Mouse (Mus musculus): ENCODE measurements at regions not wholly inside any gene's neighbourhood (a gene's known extent, or its start where the extent isn't known, plus 50 kb on each side); places are given as distances from the start of the nearest gene placed in this dataset.
A peak's percentile ranks its signal among the peaks of the same experiment; 100 is the strongest.

DNA sequence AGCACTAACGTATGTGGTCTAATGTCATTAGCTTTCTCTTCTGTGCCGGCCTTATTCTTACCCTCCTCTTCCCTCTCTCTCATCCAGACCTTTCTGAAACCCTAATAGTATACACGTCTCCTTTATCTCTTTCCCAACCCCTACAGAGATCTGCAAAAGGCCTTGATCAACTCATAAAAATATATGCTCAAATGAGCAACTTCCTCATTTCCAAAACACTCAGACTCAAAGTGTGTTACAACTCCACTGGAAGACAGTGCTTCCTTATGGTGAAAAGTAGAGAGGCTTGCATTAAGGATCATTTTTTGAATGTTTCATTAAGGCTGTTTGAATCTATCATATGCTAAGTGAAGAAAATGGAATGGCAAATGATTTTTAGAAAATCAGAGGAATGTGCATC, 1060.1 kb upstream of the Slc10a2 start:
- Histone ChIP-seq H3K36me3 (ENCODE audit: control insufficient read depth, insufficient read depth, low read length) (no peaks in the 10 kb centered on the region), H3K9me3 (ENCODE audit: control insufficient read depth, low read length) (no peaks in the 10 kb centered on the region), H3K27me3 (ENCODE audit: control insufficient read depth, insufficient read depth, low read depth, low read length) (no peaks in the 10 kb centered on the region), H3K4me2 (ENCODE audit: low read depth, low read length) (no peak overlapping the region), H3K4me3 (ENCODE audit: low read length) (no peak overlapping the region), H3K27ac (ENCODE audit: low read length) (no peak overlapping the region), H3K9ac (ENCODE audit: low read length) (no peak overlapping the region), H3K4me1 (replicated peaks; ENCODE audit: control insufficient read depth, insufficient read depth, low read length) (no peaks in the 10 kb centered on the region)
- WGBS: 60% methylated on average over 3 of the region's 3 CpGs
- ATAC-seq (ENCODE audit: low read depth): no peak

DNA sequence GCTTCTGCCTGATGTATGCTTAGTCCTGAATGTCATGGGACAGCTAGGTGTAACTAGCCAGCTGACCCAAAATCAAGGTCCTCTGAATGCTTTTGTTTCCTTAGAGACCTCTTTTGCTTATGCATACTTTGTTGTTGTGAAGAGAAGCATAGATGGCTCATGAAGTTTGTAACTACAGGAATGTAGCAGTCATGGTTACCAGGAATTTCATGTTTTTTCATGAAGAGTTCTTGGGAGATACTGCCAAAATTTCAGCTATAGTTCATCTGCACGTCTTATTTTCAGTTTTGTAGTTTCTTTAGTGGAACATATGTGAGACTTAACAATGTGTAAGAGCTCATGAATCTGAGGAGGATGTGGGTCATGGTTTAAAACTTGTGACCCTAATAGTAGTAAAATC, 1059.6 kb upstream of the Slc10a2 start:
- Histone ChIP-seq H3K27me3 (ENCODE audit: control insufficient read depth, insufficient read depth, low read depth, low read length) (no peaks in the 10 kb centered on the region), H3K36me3 (ENCODE audit: control insufficient read depth, insufficient read depth, low read length) (no peaks in the 10 kb centered on the region), H3K4me2 (ENCODE audit: low read depth, low read length) (no peak overlapping the region), H3K27ac (ENCODE audit: low read length) (no peak overlapping the region), H3K4me3 (ENCODE audit: low read length) (no peak overlapping the region), H3K4me1 (replicated peaks; ENCODE audit: control insufficient read depth, insufficient read depth, low read length) (no peaks in the 10 kb centered on the region), H3K9me3 (ENCODE audit: control insufficient read depth, low read length) (no peaks in the 10 kb centered on the region), H3K9ac (ENCODE audit: low read length) (no peak overlapping the region)
- 28% methylated on average over 1 of the region's 1 CpGs for WGBS
- no peak for ATAC-seq (ENCODE audit: low read depth)

DNA sequence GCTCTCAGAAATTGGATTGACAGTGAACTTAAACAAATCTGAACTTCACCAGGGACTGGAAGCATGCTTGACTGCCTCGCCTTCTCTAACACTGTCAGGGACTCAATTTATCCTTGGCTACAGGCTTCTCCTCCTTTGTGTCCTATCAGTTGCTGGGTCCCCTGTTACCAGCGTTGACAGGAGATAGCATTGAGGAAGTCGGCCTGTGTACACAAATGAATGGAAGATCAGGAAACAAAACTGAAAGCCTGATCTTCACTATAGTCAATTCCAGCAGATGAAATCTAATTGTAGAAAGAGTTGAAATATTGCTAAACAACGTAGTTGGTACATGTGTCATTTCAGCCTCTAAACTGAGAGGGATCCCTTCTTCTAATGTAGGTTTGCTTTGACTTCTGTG, 1039.4 kb upstream of the Slc10a2 start:
- Histone ChIP-seq H3K4me3 (ENCODE audit: low read length) (no peak overlapping the region), H3K4me2 (ENCODE audit: low read depth, low read length) (no peak overlapping the region), H3K9ac (ENCODE audit: low read length) (no peak overlapping the region), H3K4me1 (replicated peaks; ENCODE audit: control insufficient read depth, insufficient read depth, low read length) (no peaks in the 10 kb centered on the region), H3K27ac (ENCODE audit: low read length) (no peak overlapping the region), H3K9me3 (ENCODE audit: control insufficient read depth, low read length) (no peaks in the 10 kb centered on the region), H3K27me3 (ENCODE audit: control insufficient read depth, insufficient read depth, low read depth, low read length) (no peaks in the 10 kb centered on the region), H3K36me3 (ENCODE audit: control insufficient read depth, insufficient read depth, low read length) (no peaks in the 10 kb centered on the region)
- no peak for ATAC-seq (ENCODE audit: low read depth)
- WGBS: 57% methylated on average over 4 of the region's 4 CpGs

DNA sequence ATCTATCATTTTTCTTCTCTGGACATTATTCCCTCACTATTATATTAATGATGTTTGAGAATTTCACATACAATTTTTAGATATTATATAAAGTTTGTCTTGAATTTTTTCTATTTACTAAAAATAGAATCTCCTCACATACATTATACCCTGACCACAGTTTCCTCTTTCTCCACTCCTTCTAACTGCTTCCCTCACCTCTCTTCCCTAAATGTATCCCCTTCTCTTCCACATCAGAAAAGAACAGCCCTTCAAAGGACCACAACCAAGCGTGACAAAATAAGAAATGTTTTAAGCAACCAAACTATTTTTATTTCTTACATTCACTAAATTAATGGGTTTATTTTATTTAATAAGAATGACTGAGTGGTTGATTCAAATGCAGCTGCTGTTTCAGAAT, 1034.9 kb upstream of the Slc10a2 start:
- no peaks in the 10 kb centered on the region for H3K9me3 ChIP-seq (ENCODE audit: control insufficient read depth, low read length)
- 70% methylated on average over 1 of the region's 1 CpGs for WGBS
- H3K9ac ChIP-seq (ENCODE audit: low read length): no peak overlapping the region
- no peak overlapping the region for H3K4me3 ChIP-seq (ENCODE audit: low read length)
- no peak overlapping the region for H3K4me2 ChIP-seq (ENCODE audit: low read depth, low read length)
- no peaks in the 10 kb centered on the region for H3K4me1 ChIP-seq (replicated peaks; ENCODE audit: control insufficient read depth, insufficient read depth, low read length)
- H3K27me3 ChIP-seq (ENCODE audit: control insufficient read depth, insufficient read depth, low read depth, low read length): no peaks in the 10 kb centered on the region
- no peak overlapping the region for H3K27ac ChIP-seq (ENCODE audit: low read length)
- H3K36me3 ChIP-seq (ENCODE audit: control insufficient read depth, insufficient read depth, low read length): no peaks in the 10 kb centered on the region
- no peak for ATAC-seq (ENCODE audit: low read depth)

DNA sequence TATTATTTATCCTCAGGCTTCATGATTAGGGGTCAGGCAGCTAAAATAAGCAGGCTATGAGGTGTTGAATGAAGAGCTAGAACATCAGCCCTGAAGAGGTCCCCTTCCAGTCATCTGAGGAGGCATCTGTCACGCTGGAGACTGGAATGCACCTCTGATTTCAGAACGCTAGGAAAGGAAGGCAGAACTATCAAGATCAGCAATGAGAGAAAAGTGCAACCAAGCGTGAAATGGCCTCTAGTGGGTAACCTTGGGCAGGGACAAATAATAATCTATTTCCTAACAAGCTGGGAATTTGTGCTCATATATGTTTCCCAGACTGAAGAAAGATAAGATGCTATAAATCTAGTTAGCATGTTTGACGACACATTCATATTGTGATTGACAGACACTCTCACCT, 1034.0 kb upstream of the Slc10a2 start:
- WGBS: 30% methylated on average over 4 of the region's 4 CpGs
- no peaks in the 10 kb centered on the region for H3K36me3 ChIP-seq (ENCODE audit: control insufficient read depth, insufficient read depth, low read length)
- H3K27me3 ChIP-seq (ENCODE audit: control insufficient read depth, insufficient read depth, low read depth, low read length): no peaks in the 10 kb centered on the region
- no peak overlapping the region for H3K9ac ChIP-seq (ENCODE audit: low read length)
- H3K4me1 ChIP-seq (replicated peaks; ENCODE audit: control insufficient read depth, insufficient read depth, low read length): no peaks in the 10 kb centered on the region
- ATAC-seq (ENCODE audit: low read depth): no peak
- no peak overlapping the region for H3K4me2 ChIP-seq (ENCODE audit: low read depth, low read length)
- H3K9me3 ChIP-seq (ENCODE audit: control insufficient read depth, low read length): no peaks in the 10 kb centered on the region
- H3K4me3 ChIP-seq (ENCODE audit: low read length): no peak overlapping the region
- H3K27ac ChIP-seq (ENCODE audit: low read length): no peak overlapping the region

DNA sequence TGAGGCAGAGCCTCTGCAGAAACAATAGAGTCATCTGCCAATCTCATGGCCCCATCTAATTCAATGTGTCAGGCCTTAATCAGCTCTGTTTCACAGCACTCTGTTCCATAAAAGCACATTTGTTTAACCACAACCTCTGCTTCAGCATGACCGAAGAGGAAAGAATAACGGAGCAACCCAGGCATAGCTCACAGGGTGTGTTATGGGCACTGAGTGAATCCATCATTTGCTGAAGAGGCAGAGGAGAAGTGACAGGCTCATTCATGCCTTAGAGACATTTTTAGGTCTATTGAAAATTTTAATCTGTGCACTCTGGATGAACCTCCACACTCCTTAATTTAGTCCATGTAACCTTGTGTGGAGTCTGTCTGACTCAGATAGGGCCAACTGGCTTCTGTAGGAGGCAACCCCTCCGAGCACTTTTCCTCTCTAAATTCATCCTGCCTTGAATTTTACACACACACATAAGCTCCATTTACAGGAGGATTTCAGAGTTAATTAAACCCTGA, 1027.1 kb upstream of the Slc10a2 start:
- WGBS: 76% methylated on average over 3 of the region's 3 CpGs
- Histone ChIP-seq H3K27ac (ENCODE audit: low read length) (no peak overlapping the region), H3K9me3 (ENCODE audit: control insufficient read depth, low read length) (no peaks in the 10 kb centered on the region), H3K9ac (ENCODE audit: low read length) (no peak overlapping the region), H3K4me1 (replicated peaks; ENCODE audit: control insufficient read depth, insufficient read depth, low read length) (no peaks in the 10 kb centered on the region), H3K27me3 (ENCODE audit: control insufficient read depth, insufficient read depth, low read depth, low read length) (no peaks in the 10 kb centered on the region), H3K4me2 (ENCODE audit: low read depth, low read length) (no peak overlapping the region), H3K4me3 (ENCODE audit: low read length) (no peak overlapping the region), H3K36me3 (ENCODE audit: control insufficient read depth, insufficient read depth, low read length) (no peaks in the 10 kb centered on the region)
- ATAC-seq (ENCODE audit: low read depth): no peak

DNA sequence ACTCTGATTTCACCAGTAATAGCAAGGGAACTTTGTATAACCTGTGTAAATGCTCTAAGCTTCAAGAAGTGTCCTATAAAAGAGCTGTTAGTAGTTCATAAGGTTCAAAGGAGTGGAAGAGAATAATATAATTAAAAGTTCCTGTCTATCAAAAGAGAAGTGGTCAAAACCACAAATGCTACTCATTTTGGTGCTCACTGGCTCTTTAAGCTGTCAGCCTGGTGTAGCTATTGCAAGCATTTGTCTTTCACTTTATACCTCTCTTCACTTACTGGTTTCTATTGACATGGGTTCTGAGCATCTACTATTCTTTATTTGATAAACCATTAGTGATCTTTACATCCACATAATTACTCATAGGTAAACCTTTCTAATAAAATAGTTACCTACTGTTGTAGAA, 1020.1 kb upstream of the Slc10a2 start:
- Histone ChIP-seq H3K27me3 (ENCODE audit: control insufficient read depth, insufficient read depth, low read depth, low read length) (no peaks in the 10 kb centered on the region), H3K4me1 (replicated peaks; ENCODE audit: control insufficient read depth, insufficient read depth, low read length) (no peaks in the 10 kb centered on the region), H3K9me3 (ENCODE audit: control insufficient read depth, low read length) (no peaks in the 10 kb centered on the region), H3K4me2 (ENCODE audit: low read depth, low read length) (no peak overlapping the region), H3K36me3 (ENCODE audit: control insufficient read depth, insufficient read depth, low read length) (no peaks in the 10 kb centered on the region), H3K27ac (ENCODE audit: low read length) (no peak overlapping the region), H3K9ac (ENCODE audit: low read length) (no peak overlapping the region), H3K4me3 (ENCODE audit: low read length) (no peak overlapping the region)
- no peak for ATAC-seq (ENCODE audit: low read depth)

DNA sequence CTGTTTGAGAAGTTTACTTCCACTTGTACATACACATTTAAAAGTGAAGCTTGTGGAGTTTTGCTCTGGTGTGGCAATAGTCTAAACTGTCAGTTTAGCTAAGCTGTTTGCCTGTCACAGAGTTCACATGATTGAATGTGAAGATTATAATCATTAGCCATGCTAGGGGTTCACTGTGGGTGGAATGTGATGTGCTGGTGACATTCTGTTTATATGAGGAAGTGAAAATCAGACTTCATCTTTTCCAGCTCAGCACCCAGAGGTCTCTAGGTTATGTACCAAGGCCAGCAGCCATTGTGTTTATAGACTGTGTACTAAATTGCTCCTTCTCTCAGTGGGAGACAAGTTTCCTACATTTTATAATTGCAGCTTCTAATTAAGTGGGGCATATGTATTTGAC, 1014.4 kb upstream of the Slc10a2 start:
- Histone ChIP-seq H3K4me3 (ENCODE audit: low read length) (no peak overlapping the region), H3K27ac (ENCODE audit: low read length) (no peak overlapping the region), H3K4me1 (replicated peaks; ENCODE audit: control insufficient read depth, insufficient read depth, low read length) (no peaks in the 10 kb centered on the region), H3K9ac (ENCODE audit: low read length) (no peak overlapping the region), H3K27me3 (ENCODE audit: control insufficient read depth, insufficient read depth, low read depth, low read length) (no peaks in the 10 kb centered on the region), H3K4me2 (ENCODE audit: low read depth, low read length) (no peak overlapping the region), H3K9me3 (ENCODE audit: control insufficient read depth, low read length) (no peaks in the 10 kb centered on the region), H3K36me3 (ENCODE audit: control insufficient read depth, insufficient read depth, low read length) (no peaks in the 10 kb centered on the region)
- peak; percentile 85 for ATAC-seq (ENCODE audit: low read depth)

DNA sequence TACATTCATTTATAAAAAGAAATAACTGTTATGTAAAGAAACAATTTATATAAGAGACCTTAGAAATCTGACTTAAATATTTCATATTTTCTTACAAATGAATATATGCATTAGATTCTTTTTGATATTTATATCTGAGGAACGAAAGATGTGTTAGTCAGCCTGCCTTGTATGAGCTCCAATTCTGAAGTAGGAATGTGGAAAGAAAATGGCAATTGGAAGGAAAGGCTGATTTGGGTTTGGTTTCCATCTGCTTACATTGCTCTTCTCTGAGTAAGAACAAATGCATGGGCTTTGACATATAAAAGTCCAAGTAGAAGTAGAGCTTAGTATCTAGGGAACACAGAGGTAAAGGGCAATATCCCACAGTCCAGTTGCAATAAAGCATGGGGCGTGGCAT, 1006.2 kb upstream of the Slc10a2 start:
- H3K4me3 ChIP-seq (ENCODE audit: low read length): no peak overlapping the region
- WGBS: 69% methylated on average over 2 of the region's 2 CpGs
- H3K27me3 ChIP-seq (ENCODE audit: control insufficient read depth, insufficient read depth, low read depth, low read length): no peaks in the 10 kb centered on the region
- no peak for ATAC-seq (ENCODE audit: low read depth)
- H3K9me3 ChIP-seq (ENCODE audit: control insufficient read depth, low read length): no peaks in the 10 kb centered on the region
- H3K4me2 ChIP-seq (ENCODE audit: low read depth, low read length): no peak overlapping the region
- no peak overlapping the region for H3K27ac ChIP-seq (ENCODE audit: low read length)
- H3K9ac ChIP-seq (ENCODE audit: low read length): no peak overlapping the region
- H3K36me3 ChIP-seq (ENCODE audit: control insufficient read depth, insufficient read depth, low read length): no peaks in the 10 kb centered on the region
- H3K4me1 ChIP-seq (replicated peaks; ENCODE audit: control insufficient read depth, insufficient read depth, low read length): no peaks in the 10 kb centered on the region

DNA sequence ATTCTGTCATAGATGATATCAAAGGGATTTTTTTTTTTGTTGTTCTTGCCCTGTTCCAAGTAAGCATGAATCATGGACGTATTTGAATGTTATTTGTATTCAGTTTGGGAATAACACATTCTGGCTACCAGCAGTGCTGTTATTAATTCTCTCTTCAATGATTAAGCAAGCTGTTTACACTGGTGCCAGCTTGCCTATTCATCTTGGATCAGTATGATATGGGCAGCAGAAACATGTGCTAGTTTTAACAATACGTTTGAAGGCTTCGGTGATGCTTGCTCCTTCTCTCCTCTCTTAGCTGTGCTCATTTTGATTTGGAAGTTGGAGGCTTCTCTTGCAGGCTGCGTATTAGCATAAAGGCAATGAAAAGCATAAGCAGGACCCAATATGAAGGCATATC, 984.9 kb upstream of the Slc10a2 start:
- 90% methylated on average over 4 of the region's 4 CpGs for WGBS
- ATAC-seq (ENCODE audit: low read depth): no peak
- no peak overlapping the region for H3K4me2 ChIP-seq (ENCODE audit: low read depth, low read length)
- no peaks in the 10 kb centered on the region for H3K4me1 ChIP-seq (replicated peaks; ENCODE audit: control insufficient read depth, insufficient read depth, low read length)
- no peak overlapping the region for H3K27ac ChIP-seq (ENCODE audit: low read length)
- no peaks in the 10 kb centered on the region for H3K27me3 ChIP-seq (ENCODE audit: control insufficient read depth, insufficient read depth, low read depth, low read length)
- H3K4me3 ChIP-seq (ENCODE audit: low read length): no peak overlapping the region
- H3K9ac ChIP-seq (ENCODE audit: low read length): no peak overlapping the region
- no peaks in the 10 kb centered on the region for H3K9me3 ChIP-seq (ENCODE audit: control insufficient read depth, low read length)
- no peaks in the 10 kb centered on the region for H3K36me3 ChIP-seq (ENCODE audit: control insufficient read depth, insufficient read depth, low read length)

Measured in lung, embryonic 16.5 days (tissue).